Mouse (Mus musculus) MN1 (cell line): ENCODE data around the gene Supt5.

Experiments used
- DNase-seq: peaks from one replicate; pipeline ENCODE4 v3.0.0-alpha.2; 2016; ENCODE audit warnings: low spot score

Supt5 gene

GRCm38 (mm10) chr7:28298837-28299625, 39.5 kb downstream of the Supt5 start:
- DNase-seq = peak; percentile 77

GRCm38 (mm10) chr7:28294481-28294880, 44.1 kb downstream of the Supt5 start:
- peak; percentile 71 for DNase-seq

DNA sequence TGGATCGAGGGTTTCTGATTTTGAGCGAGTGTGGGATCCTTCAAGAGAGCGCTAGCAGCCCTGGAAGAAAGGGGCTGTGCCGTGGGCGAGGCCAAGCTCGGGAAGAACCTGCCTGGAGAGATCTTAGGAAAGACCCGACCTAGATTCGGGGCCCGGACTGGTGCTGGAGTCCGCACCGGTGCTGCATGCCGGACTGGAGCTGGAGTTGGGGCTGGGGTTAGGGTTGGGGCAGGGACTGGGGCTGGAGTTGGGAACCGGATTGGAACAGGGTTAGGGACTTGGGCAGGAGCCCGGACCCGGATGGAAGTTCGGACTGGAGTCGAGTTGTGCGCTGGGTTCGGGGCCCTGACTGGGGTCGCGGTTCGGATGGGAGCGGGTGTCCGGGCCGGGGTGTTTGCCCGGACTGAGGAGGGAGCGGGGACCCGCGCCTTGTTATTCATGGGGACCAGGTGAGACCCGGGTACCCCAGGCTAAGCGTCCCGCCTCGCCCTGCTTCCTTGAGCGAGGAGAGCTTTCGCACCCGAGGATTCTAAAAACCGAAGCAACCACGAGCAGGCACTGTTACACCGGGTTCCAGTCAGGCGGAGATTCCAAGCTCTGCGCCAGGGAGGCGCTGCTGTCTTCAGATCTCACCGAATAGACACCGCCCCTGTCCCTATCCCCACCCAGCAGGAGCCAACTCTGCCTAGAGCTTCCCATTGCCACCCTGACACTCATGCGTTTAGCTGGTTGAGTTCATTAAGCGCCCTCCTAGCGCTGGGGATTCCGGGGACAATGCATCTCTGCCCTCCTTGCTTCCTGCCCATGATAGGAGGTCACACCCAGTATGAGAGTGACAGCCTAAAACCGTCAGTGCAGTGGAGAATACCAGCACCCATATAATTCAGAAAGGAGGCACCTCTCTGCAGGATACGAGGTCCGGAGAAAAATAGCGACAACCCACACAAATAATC, 47.6 kb downstream of the Supt5 start, which contains the start of gene Selenov:
TSS of gene Selenov (minus strand) at position 549 of the 953 bp plus-strand sequence.
- no peak for DNase-seq

GRCm38 (mm10) chr7:28290165-28290564, 48.4 kb downstream of the Supt5 start:
- DNase-seq = no peak

- no peak for DNase-seq
These were observed 57.9 kb downstream of the Supt5 start for GRCm38 (mm10) chr7:28280630-28281029.

GRCm38 (mm10) chr7:28278279-28278652, 60.3 kb downstream of the Supt5 start:
- DNase-seq = no peak

DNA sequence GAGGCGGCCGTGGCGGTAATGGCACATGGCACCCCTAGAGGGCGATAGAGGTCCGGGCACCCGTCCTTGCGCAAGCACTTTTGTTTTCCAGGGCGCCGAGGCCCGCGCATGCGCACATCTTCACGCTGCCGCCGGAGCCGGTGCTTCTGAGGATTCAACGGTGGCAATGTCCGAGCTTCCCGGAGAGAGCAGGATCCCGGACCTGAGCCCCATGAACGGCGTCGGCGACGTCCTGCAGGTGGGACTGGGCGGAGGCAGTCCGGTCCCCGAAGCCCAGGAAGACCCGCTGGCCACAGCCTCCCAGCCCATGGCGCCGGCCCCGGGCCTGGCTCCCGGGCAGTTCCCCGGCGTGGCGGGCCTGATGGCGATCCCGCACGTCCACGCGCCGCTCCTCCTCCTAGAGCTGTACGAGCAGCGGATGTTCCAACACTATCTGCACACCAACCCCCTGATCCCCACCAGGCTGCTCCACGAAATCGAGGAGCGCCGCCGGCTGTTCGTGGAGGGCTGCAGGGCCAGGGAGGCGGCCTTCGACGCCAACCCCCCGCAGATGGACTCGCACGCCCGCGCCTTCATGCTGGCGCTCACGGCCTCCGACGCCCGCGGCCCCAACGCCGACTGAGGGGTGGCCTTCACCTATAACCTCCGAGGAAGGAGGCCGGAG, 60.8 kb downstream of the Supt5 start, which contains the start of gene Eid2b:
TSS of gene Eid2b (plus strand) at position 125 of the 664 bp plus-strand sequence.
- DNase-seq = peak; percentile 93

- no peak for DNase-seq
These were observed 61.3 kb downstream of the Supt5 start for GRCm38 (mm10) chr7:28277237-28277614.

DNA sequence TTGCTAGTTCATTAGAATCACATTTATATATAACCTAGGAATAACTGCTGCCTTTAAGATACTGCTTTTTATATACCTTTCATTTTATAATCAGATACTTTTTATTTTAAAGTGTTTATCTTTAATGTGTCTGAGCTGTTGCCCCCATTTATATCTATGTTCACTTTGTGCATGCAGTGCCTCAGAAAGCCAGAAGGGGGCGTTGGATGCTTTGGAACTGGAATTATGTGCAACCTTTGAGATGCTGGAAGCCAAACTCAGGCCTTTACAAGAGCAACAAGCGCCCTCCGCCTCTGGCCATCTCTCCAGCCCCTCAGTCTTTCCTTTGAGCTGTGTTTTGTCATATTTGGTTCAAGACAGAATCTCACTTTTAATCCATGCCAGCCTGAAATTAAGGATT, 66.8 kb downstream of the Supt5 start:
- no peak for DNase-seq

DNA sequence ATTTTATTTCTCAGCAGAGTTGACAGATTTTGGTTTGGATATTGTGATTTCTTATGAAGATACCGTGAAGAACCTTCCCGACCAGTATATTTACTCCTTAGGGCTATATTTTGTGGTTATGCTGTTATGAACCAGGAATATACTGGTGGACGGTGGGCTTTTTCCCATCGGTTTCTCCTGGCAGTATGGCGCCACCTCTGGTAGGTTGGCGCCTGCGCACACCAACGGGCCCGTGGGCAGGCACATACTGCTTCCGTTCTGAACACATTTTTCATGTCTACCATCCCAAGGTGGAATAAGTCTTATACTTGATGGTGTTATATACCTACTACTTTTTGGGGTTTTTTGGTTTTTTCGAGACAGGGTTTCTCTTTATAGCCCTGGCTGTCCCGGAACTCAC, 69.2 kb downstream of the Supt5 start:
- DNase-seq = peak; percentile 23

DNA sequence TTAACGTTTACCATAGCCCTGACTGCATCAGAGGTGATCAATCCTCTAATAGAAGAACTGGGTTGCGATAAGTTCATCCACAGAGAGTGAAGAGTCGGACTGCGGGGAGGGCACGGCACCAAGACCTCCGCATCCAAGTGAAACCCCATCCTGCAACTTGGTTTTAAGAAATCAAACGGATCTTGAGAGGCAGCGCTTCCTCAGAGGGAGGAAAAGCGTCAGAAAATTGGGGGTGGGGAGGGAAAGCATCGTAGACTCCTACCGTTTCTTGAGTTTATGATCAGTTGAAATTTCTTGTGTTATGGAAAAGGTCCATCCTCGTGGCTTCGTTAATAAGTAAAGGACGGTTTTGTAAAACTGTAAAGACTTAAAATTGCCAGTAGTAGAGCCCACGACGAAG, 70.0 kb downstream of the Supt5 start:
- DNase-seq = no peak

- DNase-seq = peak; percentile 69
These were observed 70.5 kb downstream of the Supt5 start for GRCm38 (mm10) chr7:28268042-28268531.

DNA sequence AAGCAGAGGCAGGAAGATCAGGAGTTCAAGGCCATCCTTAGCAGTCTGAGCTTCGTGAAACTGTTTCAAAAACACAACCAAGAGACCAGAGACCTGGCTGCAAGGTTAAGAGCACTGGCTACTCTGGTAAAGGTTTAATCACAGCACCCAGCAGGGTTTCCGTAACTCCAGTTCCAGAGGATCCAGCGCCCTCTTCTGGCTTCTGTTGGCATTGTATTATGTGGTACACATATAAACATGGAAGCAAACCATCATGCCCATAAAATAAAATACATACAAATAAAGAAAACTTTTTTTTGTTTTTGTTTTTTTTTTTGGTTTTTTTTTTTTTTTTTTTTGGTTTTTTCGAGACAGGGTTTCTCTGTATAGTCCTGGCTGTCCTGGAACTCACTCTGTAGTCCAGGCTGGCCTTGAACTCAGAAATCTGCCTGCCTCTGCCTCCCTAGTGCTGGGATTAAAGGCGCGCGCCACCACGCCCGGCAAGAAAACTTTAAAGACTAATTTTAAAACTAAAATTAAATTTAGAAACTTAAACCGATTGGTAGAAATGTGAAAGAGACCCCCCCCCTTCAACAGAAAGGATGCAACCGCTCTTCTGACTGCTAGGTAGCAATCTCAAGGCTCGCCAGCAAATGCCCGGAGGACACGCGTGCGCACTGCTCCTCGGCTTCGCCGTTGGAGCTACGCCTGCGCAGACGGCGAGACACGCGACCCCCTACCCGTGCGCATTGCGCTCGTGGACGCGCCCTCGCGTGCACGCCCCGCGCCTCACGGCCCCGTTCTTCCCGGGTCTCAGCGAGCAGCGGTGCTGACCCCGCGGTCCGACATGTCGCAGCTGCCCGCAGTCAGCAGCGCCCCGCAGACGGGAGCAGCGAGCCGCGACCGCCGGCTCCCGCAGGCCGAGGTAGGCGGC, 71.2 kb downstream of the Supt5 start, which contains the start of gene Eid2:
TSS of gene Eid2 (plus strand) at position 753 of the 913 bp plus-strand sequence.
- peak; percentile 90 for DNase-seq

DNA sequence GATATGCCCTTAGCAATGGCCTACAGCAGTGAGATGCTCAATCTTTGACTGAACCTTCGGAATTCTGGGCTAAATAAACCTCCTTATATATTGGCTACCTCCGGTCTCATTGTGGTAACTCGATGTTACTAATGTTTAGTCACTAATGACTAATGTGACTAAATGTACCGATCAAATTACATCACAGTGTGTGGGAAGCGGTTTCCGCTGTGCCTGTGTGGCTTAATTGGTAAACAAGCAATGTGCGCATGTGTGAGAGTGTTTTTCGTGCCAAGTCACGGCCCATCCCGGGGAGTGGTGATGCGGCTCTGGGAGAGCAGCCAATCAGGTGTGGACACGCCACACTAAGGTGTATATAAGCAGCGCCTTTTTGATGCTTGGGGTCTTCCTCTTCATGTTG, 73.2 kb downstream of the Supt5 start:
- DNase-seq = no peak
